Mouse (Mus musculus): ENCODE measurements around the gene Gm10518.
"Not testable (repeated sequence)": the region's sequence is repeated elsewhere in the genome, so short reads cannot be mapped to it uniquely, and the experiment has no call there.

The Gm10518 gene

GRCm38 (mm10) chr1:179802610-179803512, at the start of gene Gm10518:
Gene Gm10518, plus strand, starts transcription at chr1:179803376.
- DNase-seq (ENCODE audit: low read depth, low spot score): peak; percentile 36

GRCm38 (mm10) chr1:179756477-179756876, 46.7 kb upstream of the Gm10518 start:
- DNase-seq (ENCODE audit: low read depth, low spot score): no peak

- no peak for DNase-seq (ENCODE audit: low read depth, low spot score)
These were observed 43.1 kb upstream of the Gm10518 start for GRCm38 (mm10) chr1:179760086-179760485.

- DNase-seq (ENCODE audit: low read depth, low spot score): no peak
These were observed 42.6 kb upstream of the Gm10518 start for GRCm38 (mm10) chr1:179760553-179760952.

GRCm38 (mm10) chr1:179776831-179777230, 26.3 kb upstream of the Gm10518 start:
- no peak for DNase-seq (ENCODE audit: low read depth, low spot score)

GRCm38 (mm10) chr1:179784098-179784497, 19.1 kb upstream of the Gm10518 start:
- DNase-seq (ENCODE audit: low read depth, low spot score): no peak

GRCm38 (mm10) chr1:179785502-179785901, 17.7 kb upstream of the Gm10518 start:
- no peak for DNase-seq (ENCODE audit: low read depth, low spot score)

- no peak for DNase-seq (ENCODE audit: low read depth, low spot score)
These were observed 15.9 kb upstream of the Gm10518 start for GRCm38 (mm10) chr1:179787281-179787680.

GRCm38 (mm10) chr1:179798794-179799193, 4.4 kb upstream of the Gm10518 start:
- DNase-seq (ENCODE audit: low read depth, low spot score): no peak

GRCm38 (mm10) chr1:179803513-179804139, 450 bp downstream of the Gm10518 start, which contains the start of gene Ahctf1:
Gene Ahctf1, minus strand, starts transcription at chr1:179803680.
- peak; percentile 99 for DNase-seq (ENCODE audit: low read depth, low spot score)

GRCm38 (mm10) chr1:179804140-179804881, 1.1 kb downstream of the Gm10518 start:
- peak; percentile 5 for DNase-seq (ENCODE audit: low read depth, low spot score)

- DNase-seq (ENCODE audit: low read depth, low spot score): no peak
These were observed 2.6 kb downstream of the Gm10518 start for GRCm38 (mm10) chr1:179805751-179806150.

- DNase-seq (ENCODE audit: low read depth, low spot score): no peak
These were observed 4.3 kb downstream of the Gm10518 start for GRCm38 (mm10) chr1:179807468-179807867.

- no peak for DNase-seq (ENCODE audit: low read depth, low spot score)
These were observed 5.1 kb downstream of the Gm10518 start for GRCm38 (mm10) chr1:179808300-179808699.

- no peak for DNase-seq (ENCODE audit: low read depth, low spot score)
These were observed 10.2 kb downstream of the Gm10518 start for GRCm38 (mm10) chr1:179813385-179813784.

- no peak for DNase-seq (ENCODE audit: low read depth, low spot score)
These were observed 11.4 kb downstream of the Gm10518 start for GRCm38 (mm10) chr1:179814616-179815015.

- DNase-seq (ENCODE audit: low read depth, low spot score): not testable (repeated sequence)
These were observed 15.5 kb downstream of the Gm10518 start for GRCm38 (mm10) chr1:179818490-179819278.

- no peak for DNase-seq (ENCODE audit: low read depth, low spot score)
These were observed 21.4 kb downstream of the Gm10518 start for GRCm38 (mm10) chr1:179824549-179824948.

GRCm38 (mm10) chr1:179828051-179828450, 24.9 kb downstream of the Gm10518 start:
- no peak for DNase-seq (ENCODE audit: low read depth, low spot score)

- DNase-seq (ENCODE audit: low read depth, low spot score): no peak
These were observed 25.7 kb downstream of the Gm10518 start for GRCm38 (mm10) chr1:179828900-179829299.

GRCm38 (mm10) chr1:179832710-179833240, 29.6 kb downstream of the Gm10518 start:
- DNase-seq (ENCODE audit: low read depth, low spot score): no peak
